Mouse (Mus musculus): ENCODE results near the gene Epha8. TPM values are rescaled to one million over a fixed set of nuclear protein-coding genes. Genes with fewer than 3 reads are reported as not detected.
A peak's percentile ranks its signal among the peaks of the same experiment; 100 is the strongest.

The Epha8 gene
- polyA plus RNA-seq (2016; fragmentation: Nextera tagmentation; extraction: Ambion mirVana) = 0.28 and 0.38 TPM in 2 replicates

GRCm38 (mm10) chr4:136956751-136957446, at the start of gene Epha8:
Gene Epha8, minus strand, starts transcription at chr4:136956816.
- H3K4me3 ChIP-seq (replicated peaks) = peak within 1 kb of the TSS; percentile 47
- H3K4me1 ChIP-seq (replicated peaks) = peaks cover 27% of the 10 kb centered on the region
- 1% methylated on average over 71 of the region's 75 CpGs for WGBS
- peak within 1 kb of the TSS; percentile 87 for H3K4me2 ChIP-seq
- no peak for ATAC-seq (ENCODE audit: insufficient number of reproducible peaks, insufficient read depth, low FRiP score, low TSS enrichment, low read depth)
- no peak within 1 kb of the TSS for H3K27ac ChIP-seq
- peak within 1 kb of the TSS; percentile 45; the same call in 1 of the 2 replicates for H3K9ac ChIP-seq (replicated peaks)
- peaks cover 93% of the 10 kb centered on the region for H3K27me3 ChIP-seq
- no peaks in the 10 kb centered on the region for H3K36me3 ChIP-seq
- H3K9me3 ChIP-seq = no peaks in the 10 kb centered on the region

- 92% methylated on average over 3 of the region's 3 CpGs for WGBS
- H3K4me2 ChIP-seq = no peak overlapping the region
- H3K4me3 ChIP-seq (replicated peaks) = no peak overlapping the region
- H3K27me3 ChIP-seq = no peaks in the 10 kb centered on the region
- peaks cover 51% of the 10 kb centered on the region; the same call in 1 of the 2 replicates for H3K36me3 ChIP-seq
- no peak overlapping the region for H3K9ac ChIP-seq (replicated peaks)
- H3K27ac ChIP-seq = no peak overlapping the region
- H3K9me3 ChIP-seq = no peaks in the 10 kb centered on the region
- no peak for ATAC-seq (ENCODE audit: insufficient number of reproducible peaks, insufficient read depth, low FRiP score, low TSS enrichment, low read depth)
- H3K4me1 ChIP-seq (replicated peaks) = no peaks in the 10 kb centered on the region
Observed at GRCm38 (mm10) chr4:137001825-137002224, 45.2 kb upstream of the Epha8 start.

GRCm38 (mm10) chr4:137001020-137001419, 44.4 kb upstream of the Epha8 start:
- ATAC-seq (ENCODE audit: insufficient number of reproducible peaks, insufficient read depth, low FRiP score, low TSS enrichment, low read depth) = no peak
- H3K4me3 ChIP-seq (replicated peaks) = no peak overlapping the region
- no peak overlapping the region for H3K4me2 ChIP-seq
- peaks cover 52% of the 10 kb centered on the region; the same call in 1 of the 2 replicates for H3K36me3 ChIP-seq
- 94% methylated on average over 7 of the region's 7 CpGs for WGBS
- no peaks in the 10 kb centered on the region for H3K27me3 ChIP-seq
- H3K27ac ChIP-seq = no peak overlapping the region
- no peaks in the 10 kb centered on the region for H3K4me1 ChIP-seq (replicated peaks)
- no peak overlapping the region for H3K9ac ChIP-seq (replicated peaks)
- no peaks in the 10 kb centered on the region for H3K9me3 ChIP-seq

- Histone ChIP-seq H3K27ac (no peak overlapping the region), H3K9me3 (no peaks in the 10 kb centered on the region), H3K36me3 (peaks cover 70% of the 10 kb centered on the region), H3K4me2 (no peak overlapping the region), H3K27me3 (no peaks in the 10 kb centered on the region), H3K4me3 (replicated peaks) (no peak overlapping the region), H3K9ac (replicated peaks) (no peak overlapping the region), H3K4me1 (replicated peaks) (no peaks in the 10 kb centered on the region)
- WGBS = 79% methylated on average over 7 of the region's 7 CpGs
- no peak for ATAC-seq (ENCODE audit: insufficient number of reproducible peaks, insufficient read depth, low FRiP score, low TSS enrichment, low read depth)
Observed at GRCm38 (mm10) chr4:136998371-136998770, 41.8 kb upstream of the Epha8 start.

- Histone ChIP-seq H3K4me3 (replicated peaks) (no peak overlapping the region), H3K9me3 (no peaks in the 10 kb centered on the region), H3K4me1 (replicated peaks) (no peaks in the 10 kb centered on the region), H3K36me3 (peaks cover 73% of the 10 kb centered on the region), H3K9ac (replicated peaks) (no peak overlapping the region), H3K27ac (no peak overlapping the region), H3K4me2 (no peak overlapping the region), H3K27me3 (no peaks in the 10 kb centered on the region)
- ATAC-seq (ENCODE audit: insufficient number of reproducible peaks, insufficient read depth, low FRiP score, low TSS enrichment, low read depth) = no peak
- 93% methylated on average over 12 of the region's 12 CpGs for WGBS
Observed at GRCm38 (mm10) chr4:136997723-136998345, 41.2 kb upstream of the Epha8 start.

- Histone ChIP-seq H3K36me3 (peaks cover 73% of the 10 kb centered on the region), H3K27me3 (no peaks in the 10 kb centered on the region), H3K4me3 (replicated peaks) (no peak overlapping the region), H3K4me2 (no peak overlapping the region), H3K9ac (replicated peaks) (no peak overlapping the region), H3K4me1 (replicated peaks) (no peaks in the 10 kb centered on the region), H3K9me3 (no peaks in the 10 kb centered on the region), H3K27ac (no peak overlapping the region)
- ATAC-seq (ENCODE audit: insufficient number of reproducible peaks, insufficient read depth, low FRiP score, low TSS enrichment, low read depth) = no peak
- WGBS = 56% methylated on average over 7 of the region's 7 CpGs
Observed at GRCm38 (mm10) chr4:136996933-136997332, 40.3 kb upstream of the Epha8 start.

- Histone ChIP-seq H3K27me3 (no peaks in the 10 kb centered on the region), H3K9ac (replicated peaks) (no peak overlapping the region), H3K4me2 (no peak overlapping the region), H3K27ac (no peak overlapping the region), H3K4me1 (replicated peaks) (no peaks in the 10 kb centered on the region), H3K4me3 (replicated peaks) (no peak overlapping the region), H3K36me3 (peaks cover 77% of the 10 kb centered on the region), H3K9me3 (no peaks in the 10 kb centered on the region)
- no peak for ATAC-seq (ENCODE audit: insufficient number of reproducible peaks, insufficient read depth, low FRiP score, low TSS enrichment, low read depth)
- 92% methylated on average over 14 of the region's 14 CpGs for WGBS
Observed at GRCm38 (mm10) chr4:136995361-136995760, 38.7 kb upstream of the Epha8 start.

GRCm38 (mm10) chr4:136981993-136982695, 25.5 kb upstream of the Epha8 start:
- Histone ChIP-seq H3K9me3 (no peaks in the 10 kb centered on the region), H3K36me3 (peaks cover 35% of the 10 kb centered on the region), H3K9ac (replicated peaks) (no peak overlapping the region; the same call in 1 of the 2 replicates), H3K27ac (no peak overlapping the region), H3K4me2 (no peak overlapping the region), H3K27me3 (peaks cover 30% of the 10 kb centered on the region), H3K4me3 (replicated peaks) (no peak overlapping the region), H3K4me1 (replicated peaks) (0 out of 2 replicates have a peak, but pooled peaks cover 3% of the 10 kb centered on the region)
- WGBS = 32% methylated on average over 9 of the region's 9 CpGs
- ATAC-seq (ENCODE audit: insufficient number of reproducible peaks, insufficient read depth, low FRiP score, low TSS enrichment, low read depth) = no peak

- no peak overlapping the region for H3K9ac ChIP-seq (replicated peaks)
- WGBS = 6% methylated on average over 12 of the region's 12 CpGs
Observed at GRCm38 (mm10) chr4:136981347-136981746, 24.7 kb upstream of the Epha8 start.

GRCm38 (mm10) chr4:136980921-136981320, 24.3 kb upstream of the Epha8 start:
- no peak overlapping the region for H3K9ac ChIP-seq (replicated peaks)
- H3K4me2 ChIP-seq = no peak overlapping the region
- no peak overlapping the region for H3K4me3 ChIP-seq (replicated peaks)
- H3K9me3 ChIP-seq = no peaks in the 10 kb centered on the region
- ATAC-seq (ENCODE audit: insufficient number of reproducible peaks, insufficient read depth, low FRiP score, low TSS enrichment, low read depth) = no peak
- 0 out of 2 replicates have a peak, but pooled peaks cover 3% of the 10 kb centered on the region for H3K4me1 ChIP-seq (replicated peaks)
- H3K27ac ChIP-seq = no peak overlapping the region
- peaks cover 23% of the 10 kb centered on the region for H3K36me3 ChIP-seq
- peaks cover 37% of the 10 kb centered on the region for H3K27me3 ChIP-seq
- 69% methylated on average over 4 of the region's 4 CpGs for WGBS

More at GRCm38 (mm10) chr4:136981347-136981746, 24.7 kb upstream of the Epha8 start:
- H3K4me3 ChIP-seq (replicated peaks) = no peak overlapping the region
- no peak for ATAC-seq (ENCODE audit: insufficient number of reproducible peaks, insufficient read depth, low FRiP score, low TSS enrichment, low read depth)
- H3K9me3 ChIP-seq = no peaks in the 10 kb centered on the region
- 0 out of 2 replicates have a peak, but pooled peaks cover 3% of the 10 kb centered on the region for H3K4me1 ChIP-seq (replicated peaks)
- no peak overlapping the region for H3K27ac ChIP-seq
- H3K36me3 ChIP-seq = peaks cover 27% of the 10 kb centered on the region
- H3K4me2 ChIP-seq = no peak overlapping the region
- peaks cover 32% of the 10 kb centered on the region for H3K27me3 ChIP-seq

- Histone ChIP-seq H3K4me3 (replicated peaks) (no peak overlapping the region), H3K9me3 (no peaks in the 10 kb centered on the region), H3K4me1 (replicated peaks) (0 out of 2 replicates have a peak, but pooled peaks cover 3% of the 10 kb centered on the region), H3K27ac (no peak overlapping the region), H3K36me3 (0 out of 2 replicates have a peak, but pooled peaks cover under 1% of the 10 kb centered on the region), H3K27me3 (peaks cover 52% of the 10 kb centered on the region), H3K4me2 (no peak overlapping the region), H3K9ac (replicated peaks) (no peak overlapping the region)
- WGBS = 59% methylated on average over 8 of the region's 8 CpGs
- no peak for ATAC-seq (ENCODE audit: insufficient number of reproducible peaks, insufficient read depth, low FRiP score, low TSS enrichment, low read depth)
Observed at GRCm38 (mm10) chr4:136977244-136977643, 20.6 kb upstream of the Epha8 start.
